In genomic region chr12:86105546-86105945, GRCm38 (mm10) we compare ENCODE assay signal across 22 mouse cellular contexts. TPM values are rescaled to one million over a fixed set of nuclear protein-coding genes. Genes with fewer than 3 reads are reported as not detected.
A peak's percentile ranks its signal among the peaks of the same experiment; 100 is the strongest.
DNase-seq lines count a peak whose midpoint lies in the region; ATAC-seq and TF ChIP-seq lines count a peak whose summit lies in the region.
"Had no signal": no experiment of that assay in that cellular context is flagged by ENCODE, and none has a peak within 500 bp of the region (broad histone marks: within the 10 kb centered on the region; RNA-seq: fewer than 3 reads in every experiment).

No protein-coding gene starts in this region.

- ATAC-seq in heart, embryonic 12.5 days (ENCODE audit: insufficient number of reproducible peaks, low FRiP score) = no peak
- ATAC-seq: forebrain, postnatal 0 days; inflammation-experienced regulatory T-cells, adult 6 months had no signal

- peaks cover 51% of the 10 kb centered on the region for H3K4me1 ChIP-seq in heart, embryonic 12.5 days (replicated peaks)
- peaks cover 27% of the 10 kb centered on the region for H3K4me1 ChIP-seq in kidney, adult 2 months (ENCODE audit: control insufficient read depth, insufficient read depth, low read length)

- DNase-seq in heart, adult 9 months (ENCODE audit: low spot score in 2 of 2) = no peak
- DNase-seq in kidney, adult 2 months = peak; percentile 53
- no peak for DNase-seq in kidney, adult 18-20 months
- DNase-seq in brain, adult 2 months (ENCODE audit: low read depth, low spot score) = peak; percentile 82
- peak; percentile 28 to 63 for DNase-seq in kidney, postnatal 25 days
- DNase-seq in layer of hippocampus, adult 11-12 months (ENCODE audit: low spot score) = no peak
- DNase-seq: adrenal gland, postnatal 36 days; cerebellum, adult 18-20 months; cerebellum, postnatal 25 days; forebrain, postnatal 0 days; midbrain, embryonic 14.5 days; right cerebral cortex, postnatal 14 days; spleen, adult 18-20 months; thymus, postnatal 36 days had no signal

- no peak for TF ChIP-seq POLR2A in kidney, adult 2 months (IDR thresholded peaks at IDR 0.05; ENCODE audit: low read depth, low read length)

- H3K9me3 ChIP-seq in heart, embryonic 12.5 days (replicated peaks) = no peaks in the 10 kb centered on the region
- H3K9me3 ChIP-seq: embryonic facial prominence, embryonic 15.5 days; hindbrain, embryonic 13.5 days; limb, embryonic 15.5 days; liver, embryonic 15.5 days; neural tube, embryonic 13.5 days had no signal

- H3K4me2 ChIP-seq in heart, embryonic 12.5 days = no peak overlapping the region
- H3K4me2 ChIP-seq: embryonic facial prominence, embryonic 15.5 days; hindbrain, embryonic 13.5 days; limb, embryonic 15.5 days; liver, embryonic 15.5 days; neural tube, embryonic 13.5 days had no signal

- H3K4me3 ChIP-seq in heart, embryonic 12.5 days = no peak overlapping the region
- no peak overlapping the region for H3K4me3 ChIP-seq in kidney, adult 2 months (ENCODE audit: insufficient read depth, low read depth, low read length)
- H3K4me3 ChIP-seq: embryonic facial prominence, embryonic 15.5 days; hindbrain, embryonic 13.5 days; limb, embryonic 15.5 days; liver, embryonic 15.5 days; neural tube, embryonic 13.5 days had no signal

- H3K27me3 ChIP-seq in heart, embryonic 12.5 days (replicated peaks) = no peaks in the 10 kb centered on the region
- H3K27me3 ChIP-seq in kidney, adult 2 months (replicated peaks; ENCODE audit: control insufficient read depth, insufficient read depth, low read length) = no peaks in the 10 kb centered on the region
- H3K27me3 ChIP-seq: CH12.LX; embryonic facial prominence, embryonic 15.5 days; hindbrain, embryonic 13.5 days; limb, embryonic 15.5 days; liver, embryonic 15.5 days; neural tube, embryonic 13.5 days had no signal

- no peak for TF ChIP-seq CTCF in kidney, adult 2 months (conservative IDR thresholded peaks at IDR 0.05; ENCODE audit: insufficient read depth, insufficient read length, low read depth, low read length)

- 78% methylated on average over 9 of the region's 10 CpGs for WGBS in heart, embryonic 12.5 days
- WGBS in kidney, adult 2 months = 68% methylated on average over 9 of the region's 10 CpGs

- 0 out of 2 replicates have a peak overlapping the region, but pooled peaks have one; percentile 61 for H3K9ac ChIP-seq in heart, embryonic 12.5 days
- H3K9ac ChIP-seq: embryonic facial prominence, embryonic 15.5 days; forebrain, postnatal 0 days; hindbrain, embryonic 13.5 days; limb, embryonic 15.5 days; liver, embryonic 15.5 days; neural tube, embryonic 13.5 days had no signal

- peak overlapping the region; percentile 97; the same call in 1 of the 2 replicates for H3K27ac ChIP-seq in heart, embryonic 12.5 days (ENCODE audit: poor library complexity, severe bottlenecking)
- no peak overlapping the region for H3K27ac ChIP-seq in kidney, adult 2 months (ENCODE audit: insufficient read depth, low read depth, low read length)
- H3K27ac ChIP-seq: embryonic facial prominence, embryonic 15.5 days; hindbrain, embryonic 13.5 days; limb, embryonic 15.5 days; liver, embryonic 15.5 days; neural tube, embryonic 13.5 days had no signal

- H3K36me3 ChIP-seq in heart, embryonic 12.5 days = peaks cover 12% of the 10 kb centered on the region
- H3K36me3 ChIP-seq in kidney, adult 2 months (ENCODE audit: control insufficient read depth, insufficient read depth, low read length) = no peaks in the 10 kb centered on the region
- H3K36me3 ChIP-seq: embryonic facial prominence, embryonic 15.5 days; liver, embryonic 15.5 days had no signal

RNA-seq across cellular contexts. Expression of gene Ift43, which starts 23.2 kb away (rescaled TPM):
- polyA plus RNA-seq in heart, embryonic 12.5 days (2016; fragmentation: Nextera tagmentation; extraction: Ambion mirVana) = 113 and 118 TPM in 2 replicates
- polyA plus RNA-seq in kidney, adult 2 months (2012; rRNA removed) = 21.9 and 27.3 TPM in 2 replicates

RNA-seq across cellular contexts. Expression of gene Tgfb3, which starts 26.7 kb away (rescaled TPM):
- polyA plus RNA-seq in heart, embryonic 12.5 days (2016; fragmentation: Nextera tagmentation; extraction: Ambion mirVana) = 24.2 and 24.5 TPM in 2 replicates
- polyA plus RNA-seq in kidney, adult 2 months (2012; rRNA removed) = 2.6 and 3.3 TPM in 2 replicates

Comparison
In these comparisons a context has a peak if more than half of its experiments do, and no peak if none do; other contexts are left out.
1. DNase-seq: peak in kidney, adult 2 months (single experiment), brain, adult 2 months (single experiment) and kidney, postnatal 25 days (2 of 2); none in heart, adult 9 months (0 of 2), kidney, adult 18-20 months (single experiment) and layer of hippocampus, adult 11-12 months (single experiment).